Mouse (Mus musculus): ENCODE measurements around the gene Tspan14.

Gene Tspan14

GRCm38 (mm10) chr14:40864811-40865514 is 101.6 kb downstream of the Tspan14 start:
- no peak for DNase-seq

- no peak for DNase-seq
These were observed 102.9 kb downstream of the Tspan14 start for GRCm38 (mm10) chr14:40863659-40864058.

- DNase-seq, result no peak
These were observed 103.6 kb downstream of the Tspan14 start for GRCm38 (mm10) chr14:40863022-40863421.
